8 mouse cellular contexts compared by ENCODE assay signal in the genomic region with DNA sequence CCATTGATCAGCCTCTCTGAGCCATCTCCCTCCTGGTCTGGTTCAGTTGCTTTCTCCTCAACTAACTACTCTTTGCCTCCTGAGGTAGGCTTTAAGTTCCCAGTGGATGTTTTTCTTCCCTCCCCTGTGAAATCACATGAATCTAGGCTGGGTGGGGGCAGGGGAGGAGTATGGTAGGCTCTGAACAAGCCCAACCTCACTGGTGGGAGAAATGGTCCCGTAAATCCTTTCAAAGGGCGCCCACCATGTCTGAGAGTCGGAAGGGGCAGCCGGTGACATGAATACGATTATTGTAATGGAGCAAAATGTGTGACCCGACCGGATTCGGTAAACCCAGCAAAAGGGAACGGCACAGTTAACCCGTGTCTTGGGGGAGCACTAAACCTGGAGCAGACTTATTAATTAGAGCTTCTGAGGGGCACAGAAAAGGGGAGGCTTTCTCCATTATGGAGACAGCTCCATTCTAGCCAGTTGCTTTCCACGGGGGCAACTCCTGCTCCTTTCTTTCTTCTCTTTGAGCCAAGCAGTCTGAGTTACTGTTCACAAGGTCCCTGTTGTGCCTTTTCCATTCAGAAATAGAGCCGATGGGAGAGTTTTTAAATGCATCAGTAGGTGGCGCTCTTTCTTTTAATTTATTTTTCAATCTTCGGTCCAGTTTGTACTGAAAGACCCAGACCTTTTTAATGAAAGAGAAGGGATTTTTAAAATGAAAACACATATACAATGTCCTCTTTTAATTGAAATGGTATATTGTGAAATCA.
DNase-seq lines count a peak whose midpoint lies in the region; ATAC-seq and TF ChIP-seq lines count a peak whose summit lies in the region.

No protein-coding gene starts in this region.

- no peak overlapping the region for H3K27ac ChIP-seq in layer of hippocampus, adult 2 months
- H3K27ac ChIP-seq in midbrain, embryonic 14.5 days (replicated peaks; ENCODE audit: low read depth, low read length): no peak overlapping the region

- TF ChIP-seq CTCF in layer of hippocampus, adult 2 months (conservative IDR thresholded peaks at IDR 0.05): peak; percentile 86

- DNase-seq in left cerebral cortex, adult 11 months (ENCODE audit: low spot score): peak; percentile 10
- DNase-seq in left cerebral cortex, postnatal 36 days (ENCODE audit: low spot score in 2 of 2): no peak
- DNase-seq in embryo, embryonic 11 days: peak; percentile 77
- peak; percentile 2 to 4 for DNase-seq in heart, postnatal 36 days
- peak; percentile 20 to 48 for DNase-seq in layer of hippocampus, adult 2 months (ENCODE audit: low spot score in 2 of 2)
- DNase-seq in midbrain, embryonic 14.5 days: peak; percentile 90
- DNase-seq in B cell, adult 2 months: no peak

- peak; percentile 50 for ATAC-seq in midbrain, embryonic 14.5 days (ENCODE audit: low FRiP score, low TSS enrichment)
- no peak for ATAC-seq in CD4-positive, CD25-positive, alpha-beta regulatory T cell, adult 4 months

- H3K4me1 ChIP-seq in midbrain, embryonic 14.5 days (ENCODE audit: control insufficient read depth, insufficient read depth, low read length): no peaks in the 10 kb centered on the region

- intact Hi-C loops in left cerebral cortex, postnatal 36 days (cut with DNase I): loop anchor here (10.0 kb wide), 1 partner anchor 202 kb away; no protein-coding TSS in a partner anchor
- intact Hi-C loops in heart, postnatal 36 days (cut with DNase I): loop anchor here (2.0 to 10.0 kb wide), 7 partner anchors 70 to 748 kb away; no protein-coding TSS in a partner anchor

- no peaks in the 10 kb centered on the region for H3K36me3 ChIP-seq in midbrain, embryonic 14.5 days (ENCODE audit: control insufficient read depth, insufficient read depth, low read length)

- peak overlapping the region; percentile 36; the same call in 1 of the 2 replicates for H3K4me3 ChIP-seq in layer of hippocampus, adult 2 months
- H3K4me3 ChIP-seq in midbrain, embryonic 14.5 days (replicated peaks; ENCODE audit: low read depth, low read length): 0 out of 2 replicates have a peak overlapping the region, but pooled peaks have one; percentile 10

- 44% methylated on average over 14 of the region's 14 CpGs for WGBS in midbrain, embryonic 14.5 days

- H3K4me2 ChIP-seq in midbrain, embryonic 14.5 days (ENCODE audit: low read length): peak overlapping the region; percentile 26

- no peaks in the 10 kb centered on the region for H3K9me3 ChIP-seq in midbrain, embryonic 14.5 days (ENCODE audit: control insufficient read depth, low read length)

- no peaks in the 10 kb centered on the region for H3K27me3 ChIP-seq in midbrain, embryonic 14.5 days (ENCODE audit: control insufficient read depth, insufficient read depth, low read length)

- H3K9ac ChIP-seq in midbrain, embryonic 14.5 days (replicated peaks; ENCODE audit: low read length): no peak overlapping the region

Comparison
In these comparisons a context has a peak if more than half of its experiments do, and no peak if none do; other contexts are left out.
1. DNase-seq: peak in left cerebral cortex, adult 11 months (single experiment), embryo, embryonic 11 days (single experiment), heart, postnatal 36 days (2 of 2), layer of hippocampus, adult 2 months (2 of 2) and midbrain, embryonic 14.5 days (single experiment); none in left cerebral cortex, postnatal 36 days (0 of 2) and B cell, adult 2 months (0 of 2).